Mouse (Mus musculus) lung, embryonic 16.5 days (tissue): ENCODE data around the gene Smg6. TPM values are rescaled to one million over a fixed set of nuclear protein-coding genes. Genes with fewer than 3 reads are reported as not detected.

Source experiments
- ATAC-seq: fragments of 200-750 bp; cut with Nextera tagmentation; 2 replicates; pipeline ENCODE4 v1.8.0; 2017; ENCODE audit warnings: low read depth, mild to moderate bottlenecking, moderate library complexity
- H3K27ac ChIP-seq: fragments of 300-500 bp; sonication (generic); 2 replicates; pipeline ENCODE4 v1.5.1; 2014; ENCODE audit warnings: mild to moderate bottlenecking, control low read depth, low read length
- H3K27me3 ChIP-seq: fragments of 300-500 bp; sonication (generic); 2 replicates; pipeline ENCODE4 v1.6.1; 2014; ENCODE audit warnings: low read depth, low read length, mixed read lengths; ENCODE audit not compliant: control insufficient read depth, insufficient read depth
- H3K36me3 ChIP-seq: fragments of 300-500 bp; sonication (generic); 2 replicates; pipeline ENCODE4 v1.6.1; 2014; ENCODE audit warnings: low read length; ENCODE audit not compliant: control insufficient read depth, insufficient read depth
- H3K4me1 ChIP-seq: fragments of 300-500 bp; sonication (generic); replicated peaks from 2 replicates; pipeline ENCODE4 v1.6.1; 2014; ENCODE audit warnings: low read length, mixed read lengths; ENCODE audit not compliant: control insufficient read depth, insufficient read depth
- H3K4me2 ChIP-seq: fragments of 300-500 bp; sonication (generic); 2 replicates; pipeline ENCODE4 v1.6.1; 2014; ENCODE audit warnings: low read depth, low read length, control low read depth
- H3K4me3 ChIP-seq: fragments of 300-500 bp; sonication (generic); 2 replicates; pipeline ENCODE4 v1.5.1; 2014; ENCODE audit warnings: mild to moderate bottlenecking, low read length, control low read depth
- H3K9ac ChIP-seq: fragments of 300-500 bp; sonication (generic); 2 replicates; pipeline ENCODE4 v1.6.1; 2014; ENCODE audit warnings: low read length, control low read depth
- H3K9me3 ChIP-seq: fragments of 300-500 bp; sonication (generic); 2 replicates; pipeline ENCODE4 v1.6.1; 2016; ENCODE audit warnings: low read length; ENCODE audit not compliant: control insufficient read depth
- WGBS: fragments of 180-500 bp; shearing (Covaris S2); extraction: QIAGEN DNeasy Blood & Tissue Kit; methylation state at CpG from one replicate; pipeline ENCODE4 v1.1.7; 2014; 5-methylcytosine and 5-hydroxymethylcytosine counted together
- polyA plus RNA-seq: library from polyadenylated mRNA; unstranded; fragments of >200 nt; fragmentation: Nextera tagmentation; extraction: Ambion mirVana; gene quantifications from 2 replicates; pipeline ENCODE4 v1.2.1, GENCODE M21; 2015

Smg6 gene
- polyA plus RNA-seq, 1 experiment from 2014 or later = 17.0 TPM

DNA sequence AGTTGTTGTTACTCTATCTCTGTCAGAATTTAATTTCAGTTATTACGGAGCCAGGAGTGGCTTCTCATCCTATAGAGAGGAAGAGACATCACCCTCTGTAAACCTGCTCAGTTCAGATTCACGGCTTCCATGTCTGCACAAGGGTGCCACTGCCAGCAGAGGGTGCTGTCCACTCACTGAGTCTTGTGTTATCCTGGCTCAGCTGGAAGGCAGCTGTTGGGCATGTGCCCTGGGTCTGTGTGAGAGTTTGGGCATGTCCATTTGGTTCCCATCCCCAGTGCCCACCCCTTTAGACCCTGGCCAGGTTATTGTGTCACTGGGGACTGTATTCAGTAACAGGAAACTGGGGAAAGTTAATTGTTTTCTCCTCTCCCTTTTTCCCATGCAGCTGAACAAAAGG lies 55.8 kb downstream of the Smg6 start:
- H3K27ac ChIP-seq = peak overlapping the region; percentile 29; the same call in 1 of the 2 replicates

DNA sequence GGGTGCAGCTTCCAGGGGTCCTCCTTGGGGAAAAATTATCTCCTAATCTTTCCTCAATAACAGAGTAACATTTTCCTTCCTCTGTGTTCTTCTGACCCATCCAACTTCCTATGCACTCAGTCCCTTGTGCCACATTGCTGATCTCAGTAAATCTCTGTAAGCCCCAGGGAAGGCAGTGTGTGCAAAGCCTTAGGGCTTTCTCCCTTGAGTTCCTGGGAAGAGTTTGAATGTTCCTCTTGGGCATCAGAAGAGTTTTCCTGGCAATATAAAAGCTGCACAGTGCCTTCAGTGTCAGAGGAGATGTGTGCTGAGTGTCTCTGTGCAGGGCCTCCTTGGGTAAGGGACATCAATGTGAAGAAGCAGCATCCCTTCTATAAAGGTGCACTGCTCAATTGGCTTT lies 56.6 kb downstream of the Smg6 start:
- Histone ChIP-seq H3K4me1 (no peaks in the 10 kb centered on the region; the same call in 1 of the 2 replicates), H3K27me3 (no peaks in the 10 kb centered on the region), H3K9me3 (no peaks in the 10 kb centered on the region), H3K4me2 (no peak overlapping the region), H3K27ac (peak overlapping the region; percentile 29; the same call in 1 of the 2 replicates), H3K36me3 (peaks cover 3% of the 10 kb centered on the region; the same call in 1 of the 2 replicates), H3K4me3 (no peak overlapping the region), H3K9ac (no peak overlapping the region)
- ATAC-seq = no peak

More for the DNA sequence above, 55.8 kb downstream of the Smg6 start:
- peaks cover 3% of the 10 kb centered on the region; the same call in 1 of the 2 replicates for H3K36me3 ChIP-seq
- ATAC-seq = peak; percentile 87
- no peak overlapping the region for H3K4me2 ChIP-seq
- H3K9ac ChIP-seq = no peak overlapping the region
- 19% methylated on average over 2 of the region's 2 CpGs for WGBS
- no peaks in the 10 kb centered on the region for H3K9me3 ChIP-seq
- no peaks in the 10 kb centered on the region; the same call in 1 of the 2 replicates for H3K4me1 ChIP-seq
- no peaks in the 10 kb centered on the region for H3K27me3 ChIP-seq
- H3K4me3 ChIP-seq = no peak overlapping the region

DNA sequence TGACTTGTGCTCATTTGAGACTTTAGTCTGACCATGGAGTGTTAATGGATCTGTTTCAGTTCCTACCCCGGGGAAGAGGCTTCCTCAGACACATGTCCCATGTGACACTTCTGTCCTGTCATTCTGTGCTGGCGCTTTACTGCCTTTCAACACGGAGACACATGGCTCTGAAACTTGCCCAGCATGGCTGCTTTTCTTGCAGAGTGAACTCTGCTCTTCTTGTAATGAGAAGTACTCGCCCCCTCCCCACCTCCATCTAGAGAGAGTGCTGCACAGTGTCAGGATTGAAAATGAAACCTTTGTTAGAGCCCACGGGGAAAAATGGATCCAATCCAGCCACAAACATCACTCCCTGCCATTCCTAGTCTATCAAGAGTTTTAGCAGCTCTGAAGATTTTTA lies 62.5 kb downstream of the Smg6 start:
- WGBS = 31% methylated on average over 5 of the region's 5 CpGs
- ATAC-seq = peak; percentile 32; the same call in 1 of the 2 replicates
- Histone ChIP-seq H3K9ac (peak overlapping the region; percentile 21; the same call in 1 of the 2 replicates), H3K27ac (peak overlapping the region; percentile 54), H3K4me2 (0 out of 2 replicates have a peak overlapping the region, but pooled peaks have one; percentile 7), H3K9me3 (no peaks in the 10 kb centered on the region), H3K4me3 (no peak overlapping the region), H3K27me3 (no peaks in the 10 kb centered on the region), H3K4me1 (peaks cover 19% of the 10 kb centered on the region), H3K36me3 (no peaks in the 10 kb centered on the region)

DNA sequence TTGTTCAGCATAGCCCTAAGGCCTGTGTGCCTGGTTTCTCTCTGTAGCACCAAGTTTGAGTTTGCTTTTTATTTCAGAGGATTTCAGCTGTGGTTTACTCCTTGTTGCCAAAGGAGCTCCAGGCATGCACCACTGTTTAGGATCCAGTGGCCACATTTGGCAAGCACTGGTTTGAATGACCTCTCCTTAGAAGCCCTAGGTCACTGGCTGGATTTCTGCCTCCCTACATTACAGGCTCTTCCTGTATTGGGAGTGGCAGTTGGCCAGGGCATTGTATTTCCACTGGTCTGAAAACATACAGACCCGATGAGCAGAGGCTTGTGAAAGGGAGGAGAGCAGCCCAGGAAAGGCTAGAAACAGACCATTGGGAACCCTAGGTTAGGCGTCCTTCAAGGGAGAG lies 63.4 kb downstream of the Smg6 start:
- H3K4me2 ChIP-seq = no peak overlapping the region
- no peaks in the 10 kb centered on the region for H3K27me3 ChIP-seq
- H3K36me3 ChIP-seq = no peaks in the 10 kb centered on the region
- no peak overlapping the region for H3K4me3 ChIP-seq
- WGBS = 43% methylated on average over 2 of the region's 2 CpGs
- peaks cover 19% of the 10 kb centered on the region for H3K4me1 ChIP-seq
- peak overlapping the region; percentile 54 for H3K27ac ChIP-seq
- 0 out of 2 replicates have a peak, but pooled peaks have one; percentile 27 for ATAC-seq
- no peaks in the 10 kb centered on the region for H3K9me3 ChIP-seq
- H3K9ac ChIP-seq = no peak overlapping the region

DNA sequence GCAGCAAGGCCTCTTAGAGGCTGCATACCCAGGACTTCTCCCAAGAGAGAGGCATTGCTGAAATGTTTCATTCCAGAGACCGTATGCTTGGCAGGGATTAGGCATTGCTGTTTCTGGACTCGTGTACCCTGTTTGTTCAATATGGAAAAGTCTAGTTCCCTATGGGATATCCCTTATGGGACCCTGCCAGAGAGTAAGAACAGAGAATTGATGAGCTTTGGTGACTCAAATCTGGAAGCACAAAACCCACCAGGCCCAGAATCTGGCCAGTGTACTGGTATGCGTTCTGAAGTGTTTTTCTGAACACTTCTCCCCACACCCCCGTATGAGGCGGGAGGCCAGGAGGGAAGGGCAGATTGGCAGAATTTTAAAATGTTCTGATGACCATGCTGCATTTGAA lies 64.9 kb downstream of the Smg6 start:
- ATAC-seq = no peak
- WGBS = 64% methylated on average over 5 of the region's 5 CpGs
- Histone ChIP-seq H3K4me3 (no peak overlapping the region), H3K4me1 (peaks cover 19% of the 10 kb centered on the region), H3K36me3 (no peaks in the 10 kb centered on the region), H3K27me3 (no peaks in the 10 kb centered on the region), H3K27ac (no peak overlapping the region), H3K9me3 (no peaks in the 10 kb centered on the region), H3K4me2 (no peak overlapping the region), H3K9ac (no peak overlapping the region)

DNA sequence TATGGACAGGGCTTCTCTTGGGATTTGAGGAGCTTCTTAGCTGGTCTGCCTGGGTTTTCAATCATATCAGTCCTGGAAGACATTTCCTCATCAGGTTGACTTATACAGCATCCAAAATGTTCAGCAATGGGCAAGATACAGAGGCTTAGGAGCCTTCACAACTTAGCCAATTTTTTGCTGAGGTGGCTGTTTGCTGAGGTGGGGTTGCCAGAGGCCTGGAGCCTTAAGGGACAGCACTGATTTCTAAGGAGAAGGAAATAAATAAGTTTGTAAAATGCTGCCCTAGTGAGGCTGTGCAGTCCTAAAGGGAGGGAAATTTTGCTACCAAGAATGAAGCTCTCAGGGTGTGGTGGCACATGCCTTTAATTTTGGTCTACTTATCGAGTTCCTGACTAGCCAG lies 65.7 kb downstream of the Smg6 start:
- peaks cover 22% of the 10 kb centered on the region for H3K4me1 ChIP-seq
- no peaks in the 10 kb centered on the region for H3K36me3 ChIP-seq
- H3K9me3 ChIP-seq = no peaks in the 10 kb centered on the region
- 84% methylated on average over 1 of the region's 1 CpGs for WGBS
- H3K4me3 ChIP-seq = no peak overlapping the region
- no peak overlapping the region for H3K4me2 ChIP-seq
- no peak overlapping the region for H3K27ac ChIP-seq
- no peaks in the 10 kb centered on the region for H3K27me3 ChIP-seq
- no peak for ATAC-seq
- H3K9ac ChIP-seq = no peak overlapping the region

DNA sequence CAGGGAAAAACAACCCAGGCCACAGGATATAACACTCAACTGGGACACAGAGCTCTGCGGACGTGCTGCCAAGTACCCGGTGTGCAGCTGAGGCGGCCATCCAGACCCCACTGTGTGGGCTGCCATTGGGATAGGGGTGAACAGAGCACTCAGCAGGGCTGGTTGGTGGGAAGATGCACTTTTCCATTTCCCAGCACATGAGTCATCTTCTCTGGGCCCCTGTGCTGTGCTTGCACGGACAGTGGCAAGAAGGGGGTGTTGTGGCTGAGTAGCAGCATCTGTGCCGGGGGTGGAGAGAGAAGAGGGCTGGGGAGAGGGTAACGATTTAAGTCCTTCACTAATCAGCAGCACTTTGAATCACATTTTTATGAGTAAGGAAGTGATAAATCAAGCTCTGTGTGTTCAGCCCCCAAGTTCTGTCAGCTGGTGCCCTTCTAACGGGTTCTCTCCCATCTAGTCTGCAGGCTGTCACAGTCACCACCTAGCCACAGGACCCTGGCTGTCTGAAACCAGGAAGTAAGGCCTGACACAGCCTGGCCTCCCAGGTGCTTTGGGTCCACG lies 66.9 kb downstream of the Smg6 start:
- 0 out of 2 replicates have a peak overlapping the region, but pooled peaks have one; percentile 3 for H3K9ac ChIP-seq
- 46% methylated on average over 9 of the region's 9 CpGs for WGBS
- no peaks in the 10 kb centered on the region for H3K36me3 ChIP-seq
- H3K4me3 ChIP-seq = no peak overlapping the region
- H3K4me2 ChIP-seq = no peak overlapping the region
- no peaks in the 10 kb centered on the region for H3K27me3 ChIP-seq
- peak overlapping the region; percentile 50 for H3K27ac ChIP-seq
- peak; percentile 59 for ATAC-seq
- peaks cover 22% of the 10 kb centered on the region for H3K4me1 ChIP-seq
- H3K9me3 ChIP-seq = no peaks in the 10 kb centered on the region

DNA sequence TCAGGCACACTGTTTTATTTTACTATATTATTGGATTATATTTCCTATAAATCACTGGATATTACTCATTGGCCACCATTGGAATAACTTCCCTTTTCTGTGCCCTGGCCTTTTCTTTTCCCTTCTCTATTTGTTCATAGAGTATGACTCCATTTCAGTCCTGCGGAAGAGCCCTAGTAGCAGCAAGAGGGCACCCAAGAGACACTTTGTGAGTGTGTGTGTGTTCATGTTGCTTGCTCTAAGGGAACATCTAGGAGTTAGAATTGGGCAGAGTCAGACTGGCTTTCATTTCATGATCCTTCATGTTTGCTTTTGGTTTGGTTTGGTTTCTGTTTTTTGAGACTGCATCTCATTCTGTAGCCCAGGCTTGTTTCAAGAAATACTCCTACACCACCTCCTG lies 68.5 kb downstream of the Smg6 start:
- Histone ChIP-seq H3K36me3 (peaks cover 3% of the 10 kb centered on the region; the same call in 1 of the 2 replicates), H3K4me1 (peaks cover 15% of the 10 kb centered on the region), H3K4me3 (no peak overlapping the region), H3K27ac (no peak overlapping the region), H3K9ac (no peak overlapping the region), H3K9me3 (no peaks in the 10 kb centered on the region), H3K27me3 (no peaks in the 10 kb centered on the region), H3K4me2 (no peak overlapping the region)
- WGBS = 60% methylated on average over 1 of the region's 1 CpGs
- ATAC-seq = no peak

DNA sequence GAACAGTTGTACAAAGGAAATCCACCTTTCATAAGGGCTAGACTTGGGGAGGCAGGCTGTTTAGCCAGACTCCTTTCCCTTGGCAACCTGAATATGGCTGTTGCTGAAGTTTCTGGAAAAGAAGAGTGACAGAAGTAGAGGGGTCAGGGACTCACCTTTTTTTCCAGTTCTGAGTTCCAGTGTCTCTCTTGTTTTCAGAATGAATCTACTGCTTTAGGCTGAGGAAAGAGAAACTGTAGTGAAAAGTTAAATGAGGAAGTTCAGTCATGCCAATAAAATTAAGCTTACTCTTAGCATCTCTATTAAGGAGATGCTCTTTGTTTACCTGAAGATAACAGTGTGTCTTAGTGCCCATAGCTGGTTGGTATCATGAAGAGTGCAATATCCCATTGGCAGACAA lies 69.2 kb downstream of the Smg6 start:
- Histone ChIP-seq H3K27me3 (no peaks in the 10 kb centered on the region), H3K27ac (no peak overlapping the region), H3K36me3 (peaks cover 3% of the 10 kb centered on the region; the same call in 1 of the 2 replicates), H3K4me3 (no peak overlapping the region), H3K9ac (no peak overlapping the region), H3K9me3 (no peaks in the 10 kb centered on the region), H3K4me1 (peaks cover 15% of the 10 kb centered on the region), H3K4me2 (no peak overlapping the region)
- no peak for ATAC-seq
